Mouse (Mus musculus) adipocyte (in vitro differentiated cells): ENCODE results near the gene Qser1.

Experiments used
- DNase-seq: peaks from one replicate; pipeline ENCODE4 v3.0.0-alpha.2; 2016; ENCODE audit warnings: low spot score

The Qser1 gene

DNA sequence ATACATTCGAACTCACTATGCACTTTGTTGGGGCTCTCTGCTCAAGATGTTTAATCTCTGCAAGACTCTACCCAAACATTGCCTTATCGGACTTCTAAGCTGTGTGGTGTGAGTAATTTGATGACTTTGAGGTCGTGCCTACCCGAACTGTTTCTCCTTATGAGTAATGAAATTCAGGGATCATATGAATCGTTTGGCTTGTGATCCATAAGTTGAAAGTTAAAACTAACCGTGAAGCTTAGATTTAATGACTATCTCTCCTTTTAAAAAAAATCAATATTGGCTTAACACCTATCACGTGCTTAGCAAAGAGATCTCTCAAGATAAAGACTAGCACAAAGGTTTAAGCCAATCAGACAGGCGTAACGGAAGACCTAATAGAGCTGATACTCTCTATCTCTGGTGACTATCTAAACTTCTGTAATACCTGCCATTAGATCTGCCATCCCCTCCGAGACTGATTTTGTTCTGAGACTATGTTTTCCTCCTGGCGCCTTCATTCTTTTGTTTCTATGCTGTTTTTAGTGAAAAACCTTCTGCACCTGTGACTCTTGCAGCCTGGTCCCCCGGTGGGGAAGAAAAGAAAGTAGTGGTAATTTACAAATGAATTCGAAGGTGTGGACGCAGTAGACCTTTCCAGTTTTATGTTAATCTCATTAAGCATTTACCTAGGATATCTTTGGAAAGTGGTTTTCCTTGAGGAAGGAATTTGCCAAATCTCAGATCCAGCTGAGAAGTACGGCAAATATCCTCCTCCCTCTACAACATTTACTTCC is 1.2 kb upstream of the Qser1 start:
- no peak for DNase-seq

DNA sequence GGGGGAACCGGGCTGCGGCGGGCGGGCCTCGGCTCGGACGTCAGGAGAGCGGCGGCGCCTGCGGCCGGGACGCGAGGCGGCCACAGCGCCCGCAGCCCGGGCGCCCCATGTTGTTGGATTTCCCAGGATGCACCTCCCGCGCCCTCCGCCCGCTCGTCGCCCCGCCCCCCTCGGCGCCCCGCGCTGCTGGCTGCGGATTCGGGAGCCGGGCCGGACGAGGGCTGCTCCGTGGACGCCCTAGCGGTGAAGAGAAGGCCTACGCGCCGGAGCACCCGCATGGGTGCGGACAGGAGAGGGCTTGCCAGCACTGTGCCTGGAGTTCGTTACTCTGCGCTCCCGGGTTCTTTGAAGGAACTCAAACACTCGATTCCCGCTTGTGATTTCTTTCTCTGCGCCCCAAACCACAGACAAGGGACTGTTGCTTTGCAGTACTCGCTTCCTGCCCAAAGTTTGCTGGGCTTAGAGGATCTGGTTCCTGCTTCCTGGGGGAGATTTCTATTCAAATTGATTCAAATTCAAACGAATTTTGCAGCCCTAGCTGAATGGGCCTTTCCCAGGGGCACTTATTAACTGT is 393 bp upstream of the Qser1 start:
- peak; percentile 87 for DNase-seq

DNA sequence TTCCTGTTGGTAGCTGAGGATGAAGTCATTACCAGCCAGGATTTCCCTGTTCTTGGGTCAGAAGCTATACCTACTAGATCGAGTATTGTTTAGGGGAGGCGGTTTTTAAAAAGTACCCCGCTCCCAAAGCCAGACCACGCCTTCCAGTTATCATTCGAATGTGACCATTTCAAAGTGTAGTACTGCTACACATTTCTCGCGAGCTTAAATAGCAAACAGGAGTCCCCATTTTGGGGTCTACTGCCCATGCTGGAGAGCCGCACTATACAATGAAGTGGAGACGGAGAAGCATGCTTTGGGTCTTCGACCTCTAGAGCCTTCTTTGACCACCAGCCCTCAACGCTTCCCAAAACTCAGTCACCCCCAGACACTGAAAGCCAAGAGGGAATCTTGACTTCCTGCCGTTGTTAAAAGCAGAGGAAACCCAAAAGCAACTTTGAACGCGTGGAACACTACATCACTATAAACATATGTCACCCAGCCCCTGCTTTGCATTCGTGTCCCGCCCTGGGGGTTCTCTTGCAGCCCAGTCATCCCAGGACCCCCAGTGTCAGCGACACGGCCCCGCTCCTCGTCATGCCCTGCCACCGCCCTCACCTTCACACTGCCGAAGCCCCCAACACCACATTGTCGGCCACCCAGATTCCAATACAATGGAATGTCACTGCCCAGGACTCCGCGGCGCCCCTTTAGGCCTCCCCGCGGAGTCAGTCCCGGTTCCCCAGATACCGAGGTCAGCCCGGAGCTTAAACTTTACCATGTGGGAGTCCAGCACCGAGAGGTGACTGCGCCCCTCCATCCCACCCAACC is 794 bp downstream of the Qser1 start:
- DNase-seq, result peak; percentile 40

DNA sequence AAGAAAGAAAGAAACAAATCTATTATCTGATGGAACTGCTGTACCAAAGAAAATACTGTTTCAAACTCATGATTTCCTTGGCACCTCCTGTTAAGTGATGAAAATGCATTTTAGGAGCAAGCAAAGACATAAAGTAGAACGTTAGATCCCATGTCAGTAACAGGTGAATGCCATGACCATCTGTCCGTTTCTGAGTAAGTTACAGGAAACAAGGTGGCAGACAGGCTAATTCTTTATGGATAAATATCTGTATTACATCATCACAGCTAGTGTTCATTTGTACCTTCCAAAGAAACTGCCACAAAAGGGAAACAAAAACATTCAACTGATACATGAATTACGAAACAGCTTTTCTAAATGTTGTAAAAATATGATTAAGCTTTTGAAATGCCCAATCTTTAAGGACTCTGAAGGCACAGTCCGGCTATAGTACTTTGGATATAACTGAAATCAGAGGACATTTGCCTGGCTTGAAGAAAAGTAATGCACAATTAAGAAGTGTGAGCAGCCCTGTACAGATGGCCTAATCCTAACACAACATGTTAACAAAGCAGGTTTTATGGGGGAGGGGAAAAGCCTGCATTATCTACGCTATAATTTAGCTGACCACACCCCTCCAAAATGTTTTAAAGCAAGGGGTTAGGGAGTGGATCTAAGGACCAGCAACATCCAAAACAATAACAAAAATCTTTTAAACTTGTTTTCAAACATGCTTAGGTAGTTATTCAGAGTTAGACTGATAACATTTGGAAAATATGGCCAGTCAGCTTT is 2.2 kb downstream of the Qser1 start:
- DNase-seq, result no peak

DNA sequence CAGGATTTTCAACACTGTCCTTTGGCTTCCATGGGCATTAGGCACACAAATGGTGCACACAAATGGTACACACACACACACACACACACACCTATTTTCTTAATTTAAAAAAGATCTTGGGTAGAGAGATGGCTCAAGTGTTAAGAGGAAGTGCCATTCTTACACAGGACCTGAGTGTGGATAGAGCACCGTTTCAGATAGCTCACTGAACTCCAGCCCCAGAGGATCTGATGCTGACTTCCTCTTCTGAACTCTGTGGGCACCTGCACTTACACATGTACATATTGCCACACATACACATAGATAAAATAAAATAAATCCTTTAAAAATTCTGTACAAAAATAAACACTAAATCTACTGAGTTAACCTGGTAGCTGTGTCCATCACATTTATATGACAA is 11.1 kb downstream of the Qser1 start:
- DNase-seq, result no peak

DNA sequence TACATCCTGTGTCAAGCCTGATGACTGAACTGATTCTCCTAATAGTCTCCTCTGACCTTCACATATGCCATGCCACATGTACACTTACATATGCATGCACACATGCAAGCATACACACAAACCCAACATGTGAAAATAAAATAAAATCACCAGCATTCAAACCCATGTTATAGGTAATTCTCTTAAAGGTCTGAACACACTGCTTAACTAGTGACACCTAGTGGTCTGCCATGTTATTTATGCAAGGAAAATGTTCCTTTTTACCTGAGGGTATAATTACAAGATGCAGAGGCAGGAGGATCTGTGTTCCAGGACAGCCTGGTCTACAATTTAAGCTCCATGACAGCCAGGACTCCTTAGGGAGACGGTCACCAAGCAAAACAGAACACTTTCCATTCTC is 41.8 kb downstream of the Qser1 start:
- DNase-seq, result peak; percentile 50

DNA sequence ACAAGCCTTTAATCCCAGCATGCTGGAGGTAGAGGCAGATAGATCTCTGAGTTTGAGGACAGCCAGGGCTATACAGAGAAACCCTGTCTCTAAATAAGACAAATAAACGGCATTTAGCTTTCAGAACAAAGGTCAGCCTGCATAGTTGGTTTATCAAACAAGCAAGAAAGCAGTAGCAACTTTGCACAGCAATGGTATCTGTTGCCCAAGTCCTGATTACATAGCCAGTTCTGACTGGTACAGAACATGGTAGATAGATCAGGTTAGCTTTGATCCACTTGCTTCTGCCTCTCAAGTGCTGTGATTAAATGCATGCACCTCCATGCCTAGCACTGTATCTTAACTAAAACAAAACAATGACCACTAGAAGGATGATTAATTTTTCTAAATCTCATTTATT is 47.9 kb downstream of the Qser1 start:
- no peak for DNase-seq

DNA sequence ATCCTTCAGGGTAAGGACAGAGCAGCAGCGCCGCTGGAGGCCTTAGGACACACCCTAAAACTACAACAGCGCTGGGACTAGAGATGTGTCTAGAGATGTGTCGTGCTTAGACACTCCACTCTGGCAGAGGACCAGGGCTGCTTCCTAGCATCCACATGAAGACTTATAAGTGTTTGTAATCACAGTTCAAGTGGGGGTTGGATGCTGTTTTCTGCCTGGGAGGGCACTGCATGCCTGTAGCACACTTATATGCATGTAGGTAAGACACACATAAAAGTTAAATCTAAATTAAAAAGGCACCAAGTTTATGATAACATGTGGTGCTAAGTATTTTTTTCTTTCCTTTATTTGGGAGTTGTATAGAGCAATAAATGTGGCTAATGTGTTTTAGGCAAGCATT is 52.5 kb downstream of the Qser1 start:
- no peak for DNase-seq

DNA sequence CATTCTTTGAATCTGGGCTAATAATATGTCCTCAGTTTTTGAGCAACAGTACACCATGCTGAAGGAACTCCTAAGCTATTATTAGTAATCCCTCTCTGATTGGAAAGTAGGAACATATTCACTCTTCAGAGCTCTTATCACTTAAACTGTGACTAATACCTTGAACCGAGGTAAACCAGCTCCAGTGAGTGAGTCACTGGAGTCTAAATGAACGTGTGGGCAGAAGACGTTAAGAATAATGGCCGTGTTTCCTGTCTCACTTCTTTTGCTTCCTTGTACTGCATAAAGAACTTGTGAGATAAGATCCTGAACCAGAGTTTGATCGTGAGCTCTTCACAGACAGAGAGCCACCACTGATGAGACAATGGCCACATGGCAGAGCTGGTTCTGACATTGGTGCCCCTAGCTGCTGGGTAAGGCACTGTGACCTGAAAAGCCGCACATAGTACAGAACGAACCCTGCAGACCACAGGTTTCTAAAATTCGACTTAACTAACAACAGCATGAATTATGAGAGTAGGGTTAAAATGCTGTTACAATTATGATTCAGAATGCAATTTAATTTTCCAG is 53.3 kb downstream of the Qser1 start:
- no peak for DNase-seq

DNA sequence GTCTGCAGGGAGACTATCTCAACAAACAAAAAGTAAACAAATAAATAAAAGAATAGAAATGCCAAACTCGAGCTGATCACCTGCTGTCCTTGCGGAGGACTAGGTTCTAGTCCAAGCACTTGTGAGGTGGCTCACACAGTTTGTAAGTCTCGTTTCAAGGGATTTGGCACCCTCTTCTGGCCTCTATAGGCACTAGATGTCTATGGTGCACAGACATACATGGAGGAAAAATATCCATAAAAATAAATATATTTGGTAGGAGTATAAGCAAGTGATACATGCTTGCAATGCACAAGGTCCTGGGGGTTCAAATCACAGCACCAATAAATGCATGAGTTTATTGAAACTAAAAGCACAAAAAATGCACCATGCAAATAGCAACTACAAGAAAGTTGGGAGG is 65.9 kb downstream of the Qser1 start:
- peak; percentile 34 for DNase-seq

DNA sequence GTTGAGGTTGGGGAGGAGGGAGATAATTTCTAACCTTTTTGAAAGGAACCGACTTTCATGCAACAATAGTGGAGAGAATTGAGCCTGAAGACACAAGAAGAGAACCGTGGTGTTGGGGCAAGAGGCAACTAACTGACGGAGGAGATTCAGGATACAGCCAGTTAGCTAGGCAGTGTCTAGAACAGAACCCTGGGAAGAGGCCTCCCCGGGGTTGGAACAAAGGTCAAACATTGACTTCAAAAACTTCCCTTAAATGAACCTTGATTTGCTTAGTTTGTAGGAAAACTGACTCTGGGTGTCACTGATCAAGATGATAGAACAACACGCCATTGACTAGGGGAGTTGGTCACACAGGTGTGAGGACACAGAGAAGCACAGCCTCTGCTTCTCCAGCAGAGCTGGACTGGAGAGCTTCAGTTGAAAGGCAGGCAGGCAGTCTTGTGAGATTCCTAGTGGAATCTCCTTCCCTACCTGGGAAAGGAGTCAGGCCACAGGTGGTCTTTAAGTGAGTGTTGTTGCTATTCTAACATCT is 67.8 kb downstream of the Qser1 start:
- DNase-seq, result no peak

DNA sequence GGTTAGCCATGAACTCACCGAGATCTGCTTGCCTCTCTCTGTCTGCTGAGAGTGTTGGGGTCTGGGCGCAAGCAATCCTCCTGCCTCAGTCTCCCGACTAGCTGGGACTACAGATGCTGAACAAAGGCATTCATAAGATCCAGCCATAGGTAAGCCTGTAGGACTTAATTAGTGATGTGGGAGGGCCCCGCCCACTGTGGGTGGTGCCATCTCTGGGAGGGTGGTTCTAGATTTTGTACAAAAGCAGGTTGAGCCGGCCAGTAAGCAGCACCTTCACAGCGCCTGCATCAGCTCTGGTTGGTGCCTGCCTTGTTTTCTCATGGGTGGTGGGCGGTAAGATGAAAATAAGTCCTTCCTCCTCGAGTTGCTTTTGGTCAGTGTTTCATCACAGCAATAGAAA is 70.3 kb downstream of the Qser1 start:
- DNase-seq, result no peak

DNA sequence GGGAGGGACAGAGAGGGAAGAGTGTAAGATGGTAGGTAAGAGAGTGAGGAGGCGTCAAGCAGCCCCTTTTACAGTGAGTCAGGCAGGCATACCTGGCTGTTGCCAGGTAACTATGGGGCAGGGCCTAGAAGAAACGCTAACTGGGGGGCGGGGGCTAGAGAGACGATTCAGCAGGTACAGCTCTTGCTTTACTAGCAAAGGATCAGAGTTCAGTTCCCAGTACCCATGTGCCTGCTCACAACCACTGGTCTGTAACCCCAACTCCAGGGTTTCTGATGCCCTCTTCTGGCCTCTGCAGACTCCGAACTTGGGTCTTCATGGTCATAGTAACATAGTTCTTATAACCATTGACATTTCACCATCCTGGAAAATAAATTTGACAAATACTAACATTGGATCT is 72.6 kb downstream of the Qser1 start:
- no peak for DNase-seq

DNA sequence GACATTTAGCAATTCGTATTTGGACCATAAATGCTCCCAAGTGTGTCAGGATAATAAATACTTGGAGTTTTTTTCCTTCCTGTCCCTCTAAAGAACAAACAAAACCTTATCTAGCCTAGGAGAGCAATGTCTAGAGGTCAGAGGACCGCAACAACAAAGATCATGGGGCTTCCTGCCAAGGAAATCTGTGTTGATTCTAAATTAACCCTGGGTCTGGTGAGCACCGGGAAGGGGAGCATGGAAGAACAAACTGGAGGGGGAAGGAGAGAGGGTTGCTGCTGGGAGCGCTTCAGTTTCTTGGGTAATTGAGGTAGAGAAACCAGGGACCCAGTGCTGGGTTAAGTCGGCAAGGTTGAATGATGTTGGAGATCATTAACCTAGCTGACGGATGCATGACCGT is 73.4 kb downstream of the Qser1 start:
- no peak for DNase-seq

DNA sequence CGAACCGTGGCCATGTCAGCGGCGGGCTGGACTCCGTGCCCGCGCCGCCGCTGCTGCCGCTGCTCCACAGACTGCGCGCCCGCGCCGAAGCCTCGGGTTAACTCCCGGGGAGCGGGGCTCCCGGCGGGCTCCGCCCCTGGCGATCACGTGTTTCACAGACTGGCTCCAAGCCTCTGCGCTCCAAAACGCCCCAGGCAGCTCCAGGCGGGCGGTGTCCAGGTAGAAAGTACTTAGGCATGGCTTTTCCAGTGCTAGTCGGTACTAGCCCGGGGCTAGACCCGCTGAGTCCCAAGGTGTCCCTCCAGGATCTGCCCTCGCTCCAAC is 73.9 kb downstream of the Qser1 start, which contains the start of gene Depdc7:
Gene Depdc7 (minus strand): TSS at position 138 of the 324 bp plus-strand sequence.
- peak; percentile 74 for DNase-seq

DNA sequence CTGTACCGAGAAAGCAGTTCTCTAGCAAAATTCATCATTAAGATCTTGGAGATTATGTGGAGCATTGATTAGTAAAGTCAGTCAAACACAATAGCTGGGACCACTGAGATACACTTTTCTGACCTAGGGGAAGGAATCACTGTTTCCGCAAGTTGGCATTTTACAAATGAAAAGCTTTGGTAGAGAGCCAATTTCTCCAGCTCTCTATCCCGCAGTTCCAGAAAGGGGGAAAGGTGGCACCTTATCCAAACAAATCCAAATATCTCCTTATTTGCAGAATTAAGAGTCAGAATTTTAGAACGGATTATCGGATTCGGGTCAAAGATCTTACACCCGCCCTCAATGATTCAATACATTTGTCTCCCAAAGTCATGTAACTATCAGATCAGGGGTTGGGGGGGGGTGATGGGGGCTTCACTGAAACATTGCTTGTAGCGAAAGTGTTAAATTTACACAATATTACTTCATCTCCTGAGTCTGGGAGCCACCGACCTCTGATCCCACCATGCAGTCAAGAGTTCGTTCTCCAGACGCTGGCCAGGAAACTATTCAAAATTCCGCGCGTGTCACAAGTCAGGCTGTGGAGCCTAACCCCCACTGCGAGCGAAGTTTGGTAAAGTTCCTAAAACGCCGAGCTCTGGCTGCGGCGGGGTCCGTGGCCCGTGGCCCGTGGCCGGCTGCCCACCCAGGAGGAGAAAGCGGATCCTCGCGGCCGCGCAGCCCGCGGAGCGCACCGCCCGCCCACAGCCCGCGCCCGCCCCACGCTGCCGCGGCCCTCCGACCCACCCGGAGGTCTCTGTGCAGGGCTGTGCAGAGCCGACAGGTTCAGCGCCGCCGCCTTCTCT is 74.4 kb downstream of the Qser1 start:
- no peak for DNase-seq

DNA sequence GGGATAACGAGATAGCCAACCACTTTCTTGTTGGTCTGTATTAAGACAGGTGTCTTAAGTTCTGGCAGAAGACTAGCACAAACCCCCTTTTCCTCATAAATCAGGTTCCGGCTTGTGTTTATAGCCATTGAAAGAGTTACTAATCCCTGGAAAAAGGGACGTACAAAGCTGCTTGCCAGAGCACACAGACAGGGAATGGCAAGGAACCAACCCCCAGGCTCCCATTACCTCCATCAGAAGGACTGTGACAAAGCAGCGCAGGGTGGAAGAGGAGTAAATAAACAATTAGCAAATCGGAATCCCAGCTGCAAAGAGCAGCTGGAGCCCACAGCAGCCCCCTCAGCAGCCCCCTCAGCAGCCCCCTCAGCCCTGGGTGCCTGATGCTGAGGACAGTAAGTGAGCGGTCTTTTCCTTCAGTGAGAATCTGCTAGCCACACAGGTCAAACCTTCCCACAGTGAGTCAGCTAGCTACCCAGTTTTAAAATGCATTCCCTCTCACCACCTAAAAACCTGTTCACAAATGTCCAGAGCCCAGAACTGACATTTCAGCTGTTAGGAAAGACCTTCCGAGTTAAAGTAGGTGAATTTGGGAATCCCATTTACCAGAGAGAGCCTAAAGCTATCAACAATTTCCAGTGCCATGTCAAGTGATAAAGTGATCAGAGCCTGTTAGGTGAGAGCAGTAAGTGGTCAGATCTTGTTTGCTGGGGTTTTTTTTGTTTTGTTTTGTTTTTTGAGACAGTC is 75.4 kb downstream of the Qser1 start:
- DNase-seq, result no peak

DNA sequence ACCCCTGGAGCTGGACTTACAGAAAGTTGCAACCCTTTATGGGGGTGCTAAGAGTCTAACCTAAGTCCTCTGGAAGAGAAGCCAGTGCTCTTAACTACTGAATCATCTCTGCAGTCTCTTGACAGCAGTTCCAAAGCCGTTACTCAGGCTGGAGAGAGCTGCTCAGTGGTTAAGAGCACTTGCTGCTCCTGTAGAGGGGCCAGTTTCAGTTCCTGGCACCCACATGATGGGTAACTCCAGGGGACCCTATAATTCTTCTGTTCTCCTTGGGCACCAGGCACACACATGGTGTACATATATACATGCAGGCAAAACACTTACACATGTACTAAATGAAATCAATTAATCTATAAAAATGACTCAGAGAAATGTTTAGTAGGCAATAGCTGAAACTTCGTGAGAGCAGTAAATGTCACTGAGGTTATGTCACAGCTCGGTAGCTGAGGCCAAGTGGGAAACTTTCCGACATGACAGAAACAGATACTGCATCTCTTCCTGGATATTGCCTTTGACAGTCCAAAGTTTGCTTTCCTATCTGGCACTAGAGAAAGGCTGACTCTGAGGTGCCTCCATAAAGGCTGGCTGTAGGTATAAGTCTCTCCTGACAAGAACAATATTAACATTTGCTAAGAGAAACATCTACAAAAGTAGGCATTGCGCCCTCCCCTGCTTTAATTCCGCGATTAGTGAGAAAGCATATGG is 76.2 kb downstream of the Qser1 start:
- DNase-seq, result no peak

DNA sequence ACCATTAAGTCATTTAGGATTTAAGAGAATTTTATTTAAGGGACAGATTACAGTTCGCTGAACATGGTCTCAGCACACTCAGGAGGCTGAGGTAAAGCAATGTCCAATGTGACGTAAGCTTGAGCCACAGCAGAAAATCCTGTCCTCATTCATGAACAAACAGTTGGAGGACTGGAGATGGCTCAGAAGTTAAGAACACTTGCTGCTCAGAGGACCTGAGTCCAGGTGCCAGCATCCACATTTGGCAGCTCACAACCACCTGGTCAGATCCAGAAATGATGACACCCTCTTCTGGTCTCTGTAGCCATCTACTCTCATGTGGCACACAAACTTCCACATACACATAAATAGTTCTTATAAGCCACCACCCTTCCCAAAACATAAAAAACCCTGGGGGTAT is 76.9 kb downstream of the Qser1 start:
- no peak for DNase-seq

DNA sequence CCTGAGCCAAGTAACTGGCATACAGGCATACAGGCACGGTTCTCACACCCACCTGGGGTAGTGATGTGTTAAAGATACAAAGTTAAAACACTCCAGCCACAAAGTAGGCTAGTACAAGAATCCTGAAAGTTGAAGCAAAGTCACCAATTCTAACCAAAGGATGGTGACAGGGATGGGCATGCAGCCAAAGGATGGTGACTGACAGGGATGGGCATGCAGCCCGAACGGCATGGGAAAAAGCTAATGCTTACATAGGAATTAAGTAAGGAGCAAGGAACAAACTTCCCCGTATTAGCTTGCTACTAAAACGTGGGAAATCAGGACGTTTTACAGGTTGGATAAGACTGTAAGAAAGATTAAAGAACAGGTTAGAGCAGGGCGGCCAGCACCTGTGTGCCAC is 80.3 kb downstream of the Qser1 start:
- no peak for DNase-seq
